Mouse (Mus musculus): Measurements from ENCODE around the gene Twnk. TPM values are rescaled to one million over a fixed set of nuclear protein-coding genes. Genes with fewer than 3 reads are reported as not detected.
A peak's percentile ranks its signal among the peaks of the same experiment; 100 is the strongest.

Gene Twnk
- polyA plus RNA-seq, 1 experiment from 2014 or later: 18.0 TPM

DNA sequence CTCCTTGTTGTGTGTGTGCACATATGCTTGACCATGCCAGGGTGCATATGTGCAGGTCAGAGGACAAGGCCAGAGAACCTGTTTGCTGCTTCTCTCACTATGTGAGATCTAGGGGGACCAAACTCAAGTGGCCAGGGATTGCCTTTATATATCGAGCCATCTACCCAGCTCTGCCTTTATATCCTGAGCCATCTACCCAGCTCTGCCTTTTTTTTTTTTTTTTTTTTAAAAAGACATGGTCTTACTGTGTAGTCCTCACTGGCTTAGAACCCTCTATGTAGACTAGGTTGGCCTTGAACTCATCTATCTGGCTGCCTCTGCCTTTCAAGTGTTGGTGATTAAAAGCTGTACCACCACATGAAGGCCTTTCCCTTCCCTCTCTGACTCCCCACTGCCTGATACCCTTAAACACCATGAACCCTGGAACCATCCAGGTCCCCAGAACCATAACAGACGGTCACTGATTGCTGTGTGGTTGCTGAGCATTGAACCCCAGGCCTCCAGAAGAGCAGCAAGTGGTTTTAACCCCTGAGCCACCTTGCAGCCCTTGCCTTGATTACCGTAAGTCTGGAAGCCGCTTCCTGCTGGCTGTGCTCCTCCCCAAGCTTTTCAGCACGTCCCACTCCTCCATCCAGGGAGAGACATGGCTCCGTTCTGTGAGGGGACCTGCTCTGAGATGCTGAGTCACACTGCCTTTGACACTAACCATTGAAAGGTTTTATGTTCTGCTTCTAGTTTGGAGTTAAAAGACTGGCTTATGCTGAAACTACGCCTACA, 1.5 kb upstream of the Twnk start:
- Histone ChIP-seq H3K27ac (replicated peaks; ENCODE audit: low read depth, low read length) (no peak overlapping the region), H3K9me3 (replicated peaks; ENCODE audit: control insufficient read depth, low read length) (no peaks in the 10 kb centered on the region), H3K4me1 (ENCODE audit: control insufficient read depth, insufficient read depth, low read length) (peaks cover 6% of the 10 kb centered on the region; the same call in 1 of the 2 replicates), H3K4me3 (ENCODE audit: low read depth, low read length) (no peak overlapping the region), H3K9ac (replicated peaks; ENCODE audit: low read length) (no peak overlapping the region), H3K27me3 (ENCODE audit: control insufficient read depth, insufficient read depth, low read length) (no peaks in the 10 kb centered on the region), H3K4me2 (ENCODE audit: low read depth, low read length) (no peak overlapping the region), H3K36me3 (replicated peaks; ENCODE audit: control insufficient read depth, insufficient read depth, low read depth, low read length) (peaks cover 2% of the 10 kb centered on the region)
- no peak for DNase-seq (ENCODE audit: low spot score)
- ATAC-seq (replicated peaks; ENCODE audit: insufficient number of reproducible peaks, low FRiP score, low TSS enrichment, low read depth): no peak
- 91% methylated on average over 7 of the region's 7 CpGs for WGBS

DNA sequence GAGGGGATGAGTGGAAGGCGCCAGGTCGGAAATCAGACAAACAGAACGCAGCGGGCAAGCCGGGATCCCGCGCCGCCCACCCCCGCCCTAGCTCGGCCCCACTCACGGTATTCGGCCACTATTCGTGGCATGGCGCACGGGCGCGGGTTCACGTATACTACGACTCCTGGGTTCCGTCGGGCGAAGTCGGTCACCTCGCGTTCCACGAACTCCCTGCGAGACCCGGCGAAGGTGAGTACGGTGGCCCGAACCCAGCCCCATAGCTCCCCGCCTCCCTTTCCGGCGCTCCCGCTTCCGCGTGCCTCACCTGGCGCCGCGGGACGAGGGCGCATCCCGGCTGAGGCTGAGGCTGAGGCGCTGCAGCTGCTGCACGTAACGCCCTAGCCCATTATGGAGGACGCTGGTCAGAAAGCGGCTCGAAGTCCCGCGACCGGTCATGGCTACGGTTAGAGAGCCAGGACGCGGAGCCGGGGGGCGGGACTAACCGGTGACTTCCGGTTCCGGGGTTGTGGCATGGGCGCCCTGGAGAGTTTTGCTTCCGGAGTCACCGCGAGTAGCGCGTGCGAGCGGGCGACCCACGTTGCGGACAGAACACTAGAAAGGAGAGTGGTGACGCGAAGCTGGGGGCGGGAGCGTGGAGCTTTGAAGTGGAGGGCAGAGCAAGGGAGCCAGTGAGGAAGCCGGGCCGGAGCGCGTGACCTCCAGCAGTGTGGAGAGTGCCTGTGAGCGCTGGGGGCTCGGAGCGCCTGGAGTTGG, 672 bp downstream of the Twnk start, which contains the start of gene Mrpl43:
TSS of gene Mrpl43 (minus strand) at position 486 of the 756 bp plus-strand sequence.
- Histone ChIP-seq H3K27me3 (ENCODE audit: control insufficient read depth, insufficient read depth, low read length) (no peaks in the 10 kb centered on the region), H3K9me3 (replicated peaks; ENCODE audit: control insufficient read depth, low read length) (no peaks in the 10 kb centered on the region), H3K4me2 (ENCODE audit: low read depth, low read length) (peak within 1 kb of the TSS; percentile 89), H3K36me3 (replicated peaks; ENCODE audit: control insufficient read depth, insufficient read depth, low read depth, low read length) (peaks cover 6% of the 10 kb centered on the region), H3K9ac (replicated peaks; ENCODE audit: low read length) (peak within 1 kb of the TSS; percentile 72), H3K27ac (replicated peaks; ENCODE audit: low read depth, low read length) (peak within 1 kb of the TSS; percentile 73), H3K4me3 (ENCODE audit: low read depth, low read length) (peak within 1 kb of the TSS; percentile 92), H3K4me1 (ENCODE audit: control insufficient read depth, insufficient read depth, low read length) (peaks cover 6% of the 10 kb centered on the region; the same call in 1 of the 2 replicates)
- DNase-seq (ENCODE audit: low spot score) (peak; percentile 96), ATAC-seq (replicated peaks; ENCODE audit: insufficient number of reproducible peaks, low FRiP score, low TSS enrichment, low read depth) (peak; percentile 85)
- under 1% methylated on average over 82 of the region's 82 CpGs for WGBS

DNA sequence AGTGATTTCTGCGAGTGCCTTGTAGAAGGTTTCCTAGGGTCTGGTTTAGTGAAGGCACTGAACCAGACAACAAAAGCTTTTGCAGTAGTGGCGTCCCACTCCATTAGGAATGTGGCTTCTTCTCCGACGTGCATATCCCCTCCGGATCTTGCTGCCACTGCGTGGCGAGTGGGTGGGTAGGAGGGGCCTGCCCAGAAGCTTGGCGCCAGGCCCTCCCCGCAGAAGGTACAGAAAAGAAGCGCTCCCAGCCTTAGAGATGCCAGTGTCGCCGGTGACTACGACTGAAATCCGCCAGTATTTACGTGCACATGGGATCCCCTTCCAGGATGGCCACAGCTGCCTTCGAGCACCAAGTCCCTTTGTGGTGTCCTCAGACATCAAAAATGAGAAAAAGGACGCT, 1.6 kb downstream of the Twnk start:
- H3K9me3 ChIP-seq (replicated peaks; ENCODE audit: control insufficient read depth, low read length): no peaks in the 10 kb centered on the region
- 42% methylated on average over 17 of the region's 17 CpGs for WGBS
- peaks cover 6% of the 10 kb centered on the region; the same call in 1 of the 2 replicates for H3K4me1 ChIP-seq (ENCODE audit: control insufficient read depth, insufficient read depth, low read length)
- DNase-seq (ENCODE audit: low spot score) (no peak), ATAC-seq (replicated peaks; ENCODE audit: insufficient number of reproducible peaks, low FRiP score, low TSS enrichment, low read depth) (no peak)
- peak overlapping the region; percentile 59 for H3K9ac ChIP-seq (replicated peaks; ENCODE audit: low read length)
- H3K4me3 ChIP-seq (ENCODE audit: low read depth, low read length): peak overlapping the region; percentile 92
- H3K4me2 ChIP-seq (ENCODE audit: low read depth, low read length): peak overlapping the region; percentile 89
- H3K27me3 ChIP-seq (ENCODE audit: control insufficient read depth, insufficient read depth, low read length): no peaks in the 10 kb centered on the region
- peaks cover 6% of the 10 kb centered on the region for H3K36me3 ChIP-seq (replicated peaks; ENCODE audit: control insufficient read depth, insufficient read depth, low read depth, low read length)
- no peak overlapping the region for H3K27ac ChIP-seq (replicated peaks; ENCODE audit: low read depth, low read length)

DNA sequence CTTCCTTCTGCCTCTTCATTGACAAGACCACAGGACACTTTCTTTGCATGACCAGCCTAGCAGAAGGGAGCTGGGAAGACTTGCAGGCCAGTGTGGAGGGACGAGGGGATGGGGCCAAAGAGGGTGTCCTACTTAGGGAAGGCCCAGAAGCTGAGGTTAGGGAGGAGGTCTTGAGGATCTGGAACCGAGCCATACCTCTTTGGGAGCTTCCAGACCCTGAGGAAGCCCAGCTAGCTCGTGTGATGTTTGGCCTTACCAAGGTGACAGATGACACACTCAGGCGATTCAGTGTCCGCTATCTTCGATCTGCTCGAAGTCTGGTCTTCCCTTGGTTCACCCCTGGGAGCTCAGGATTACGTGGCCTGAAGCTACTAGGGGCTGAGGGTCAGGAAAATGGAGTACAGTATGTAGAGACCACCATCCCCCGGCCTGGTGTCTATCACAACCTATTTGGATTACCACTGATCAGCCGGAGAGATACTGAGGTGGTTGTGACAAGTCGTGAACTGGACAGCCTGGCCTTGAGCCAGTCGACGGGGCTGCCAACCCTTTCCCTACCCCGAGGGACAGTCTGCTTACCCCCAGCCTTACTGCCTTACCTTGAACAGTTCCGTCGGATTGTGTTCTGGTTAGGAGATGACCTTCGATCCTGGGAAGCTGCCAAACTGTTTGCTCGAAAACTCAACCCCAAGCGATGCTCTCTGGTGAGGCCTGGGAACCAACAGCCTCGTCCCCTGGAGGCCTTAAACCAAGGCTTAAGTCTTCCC, 2.1 kb downstream of the Twnk start:
- Histone ChIP-seq H3K4me3 (ENCODE audit: low read depth, low read length) (peak overlapping the region; percentile 92), H3K4me2 (ENCODE audit: low read depth, low read length) (peak overlapping the region; percentile 89), H3K27me3 (ENCODE audit: control insufficient read depth, insufficient read depth, low read length) (no peaks in the 10 kb centered on the region), H3K4me1 (ENCODE audit: control insufficient read depth, insufficient read depth, low read length) (peaks cover 6% of the 10 kb centered on the region; the same call in 1 of the 2 replicates), H3K36me3 (replicated peaks; ENCODE audit: control insufficient read depth, insufficient read depth, low read depth, low read length) (peaks cover 6% of the 10 kb centered on the region), H3K9me3 (replicated peaks; ENCODE audit: control insufficient read depth, low read length) (no peaks in the 10 kb centered on the region), H3K27ac (replicated peaks; ENCODE audit: low read depth, low read length) (no peak overlapping the region), H3K9ac (replicated peaks; ENCODE audit: low read length) (peak overlapping the region; percentile 59)
- no peak for ATAC-seq (replicated peaks; ENCODE audit: insufficient number of reproducible peaks, low FRiP score, low TSS enrichment, low read depth)
- no peak for DNase-seq (ENCODE audit: low spot score)
- WGBS: 94% methylated on average over 20 of the region's 20 CpGs

DNA sequence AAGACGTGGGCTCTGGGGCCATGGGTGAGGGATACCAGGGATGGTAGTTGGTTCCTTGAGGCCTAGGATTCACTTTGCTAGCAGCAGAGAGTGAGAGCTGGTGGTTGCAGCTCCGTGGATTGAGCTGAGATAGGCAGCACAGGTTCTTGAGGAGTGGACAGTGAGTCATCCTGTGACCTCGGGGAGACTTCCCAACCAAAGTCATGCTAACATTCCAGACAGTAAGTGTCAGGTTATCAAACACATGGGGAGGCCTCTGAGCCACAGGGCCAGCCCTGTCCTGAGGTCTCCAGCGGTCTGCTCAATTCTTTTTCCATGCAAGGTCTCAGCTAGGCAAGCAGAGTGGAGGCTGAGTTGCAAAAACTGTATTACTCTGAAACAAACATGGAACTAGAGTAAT, 5.2 kb downstream of the Twnk start:
- no peak for DNase-seq (ENCODE audit: low spot score)
- H3K27ac ChIP-seq (replicated peaks; ENCODE audit: low read depth, low read length): no peak overlapping the region
- H3K4me1 ChIP-seq (ENCODE audit: control insufficient read depth, insufficient read depth, low read length): peaks cover 6% of the 10 kb centered on the region; the same call in 1 of the 2 replicates
- no peaks in the 10 kb centered on the region for H3K9me3 ChIP-seq (replicated peaks; ENCODE audit: control insufficient read depth, low read length)
- no peak for ATAC-seq (replicated peaks; ENCODE audit: insufficient number of reproducible peaks, low FRiP score, low TSS enrichment, low read depth)
- peaks cover 6% of the 10 kb centered on the region for H3K36me3 ChIP-seq (replicated peaks; ENCODE audit: control insufficient read depth, insufficient read depth, low read depth, low read length)
- 89% methylated on average over 4 of the region's 4 CpGs for WGBS
- H3K4me3 ChIP-seq (ENCODE audit: low read depth, low read length): no peak overlapping the region
- no peak overlapping the region for H3K4me2 ChIP-seq (ENCODE audit: low read depth, low read length)
- no peaks in the 10 kb centered on the region for H3K27me3 ChIP-seq (ENCODE audit: control insufficient read depth, insufficient read depth, low read length)
- no peak overlapping the region for H3K9ac ChIP-seq (replicated peaks; ENCODE audit: low read length)

DNA sequence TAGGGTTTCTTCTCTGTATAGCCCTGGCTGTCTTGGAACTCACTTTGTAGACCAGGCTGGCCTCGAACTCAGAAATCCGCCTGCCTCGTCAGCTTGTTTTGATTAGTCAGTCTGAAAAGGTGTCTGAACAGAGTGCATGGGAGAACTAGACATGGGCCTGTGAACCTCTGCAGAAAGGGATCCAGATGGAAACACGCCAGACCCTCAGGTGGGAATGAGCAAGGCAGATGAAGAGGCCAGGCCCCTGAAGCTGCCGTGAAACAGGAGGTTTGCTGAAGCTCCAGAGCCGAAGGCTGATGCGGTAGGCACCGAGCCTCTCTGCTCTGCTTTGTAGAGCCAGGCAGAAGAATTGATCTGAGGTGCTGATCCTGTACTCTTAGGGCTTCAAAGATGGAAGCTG, 6.8 kb downstream of the Twnk start:
- ATAC-seq (replicated peaks; ENCODE audit: insufficient number of reproducible peaks, low FRiP score, low TSS enrichment, low read depth) (no peak), DNase-seq (ENCODE audit: low spot score) (no peak)
- H3K4me1 ChIP-seq (ENCODE audit: control insufficient read depth, insufficient read depth, low read length): peaks cover 2% of the 10 kb centered on the region; the same call in 1 of the 2 replicates
- peak overlapping the region; percentile 97; the same call in 1 of the 2 replicates for H3K27ac ChIP-seq (replicated peaks; ENCODE audit: low read depth, low read length)
- H3K9ac ChIP-seq (replicated peaks; ENCODE audit: low read length): peak overlapping the region; percentile 39
- H3K4me3 ChIP-seq (ENCODE audit: low read depth, low read length): no peak overlapping the region
- H3K36me3 ChIP-seq (replicated peaks; ENCODE audit: control insufficient read depth, insufficient read depth, low read depth, low read length): peaks cover 6% of the 10 kb centered on the region
- H3K4me2 ChIP-seq (ENCODE audit: low read depth, low read length): no peak overlapping the region
- no peaks in the 10 kb centered on the region for H3K27me3 ChIP-seq (ENCODE audit: control insufficient read depth, insufficient read depth, low read length)
- no peaks in the 10 kb centered on the region for H3K9me3 ChIP-seq (replicated peaks; ENCODE audit: control insufficient read depth, low read length)
- WGBS: 80% methylated on average over 8 of the region's 8 CpGs

DNA sequence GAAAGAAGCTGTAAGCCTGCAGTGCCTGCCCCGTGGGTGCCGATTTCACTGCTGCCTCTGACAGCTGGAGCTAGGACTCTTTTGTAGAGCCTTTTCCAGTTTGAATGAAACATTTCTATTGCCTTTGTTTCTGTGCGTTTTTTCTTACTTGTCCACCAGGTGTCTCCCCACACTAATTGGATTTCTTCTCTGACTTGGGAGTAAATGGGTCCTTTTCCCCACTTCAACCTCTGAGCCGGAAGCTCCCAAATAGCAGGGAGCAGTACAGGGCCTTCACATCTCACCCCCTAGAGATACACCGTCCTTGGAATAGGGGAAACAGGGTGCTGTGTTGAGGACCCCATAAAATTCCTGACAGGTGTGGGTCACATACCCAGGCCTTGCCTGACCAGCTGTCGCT, 7.2 kb downstream of the Twnk start:
- 47% methylated on average over 6 of the region's 6 CpGs for WGBS
- no peaks in the 10 kb centered on the region for H3K4me1 ChIP-seq (ENCODE audit: control insufficient read depth, insufficient read depth, low read length)

More for the DNA sequence above, 7.2 kb downstream of the Twnk start:
- H3K9ac ChIP-seq (replicated peaks; ENCODE audit: low read length): peak overlapping the region; percentile 39
- H3K4me2 ChIP-seq (ENCODE audit: low read depth, low read length): no peak overlapping the region
- H3K36me3 ChIP-seq (replicated peaks; ENCODE audit: control insufficient read depth, insufficient read depth, low read depth, low read length): peaks cover 6% of the 10 kb centered on the region
- no peak overlapping the region for H3K4me3 ChIP-seq (ENCODE audit: low read depth, low read length)
- H3K9me3 ChIP-seq (replicated peaks; ENCODE audit: control insufficient read depth, low read length): no peaks in the 10 kb centered on the region
- ATAC-seq (replicated peaks; ENCODE audit: insufficient number of reproducible peaks, low FRiP score, low TSS enrichment, low read depth) (no peak), DNase-seq (ENCODE audit: low spot score) (peak; percentile 72)
- peak overlapping the region; percentile 97; the same call in 1 of the 2 replicates for H3K27ac ChIP-seq (replicated peaks; ENCODE audit: low read depth, low read length)
- H3K27me3 ChIP-seq (ENCODE audit: control insufficient read depth, insufficient read depth, low read length): no peaks in the 10 kb centered on the region

Data from embryonic facial prominence, embryonic 11.5 days (tissue).